Mouse (Mus musculus): ENCODE results near the gene H2bfm.
A peak's percentile ranks its signal among the peaks of the same experiment; 100 is the strongest.
"Not testable (repeated sequence)": the region's sequence is repeated elsewhere in the genome, so short reads cannot be mapped to it uniquely, and the experiment has no call there.

Gene H2bfm

DNA sequence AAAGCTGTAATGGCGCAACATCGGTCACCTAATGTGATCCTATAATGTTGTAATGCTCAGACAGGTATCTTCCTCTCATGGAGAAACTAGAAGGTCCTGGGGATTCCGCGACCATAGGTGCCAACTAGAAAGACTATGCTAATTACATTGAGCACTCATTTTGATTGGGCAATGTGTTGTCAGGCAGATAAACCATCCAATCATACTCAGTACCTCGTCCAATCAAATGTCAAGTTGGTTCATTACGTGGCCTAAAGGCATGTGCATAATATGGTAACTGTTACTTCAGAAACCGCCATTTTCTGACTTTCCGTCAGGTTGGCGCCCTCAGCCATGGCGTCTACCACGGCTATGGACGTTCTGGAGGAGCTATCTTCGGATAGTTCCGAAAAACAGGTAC lies at the start of gene H2bfm:
H2bfm (plus strand) TSS at position 295 of the 400 bp plus-strand sequence.
- DNase-seq: no peak

DNA sequence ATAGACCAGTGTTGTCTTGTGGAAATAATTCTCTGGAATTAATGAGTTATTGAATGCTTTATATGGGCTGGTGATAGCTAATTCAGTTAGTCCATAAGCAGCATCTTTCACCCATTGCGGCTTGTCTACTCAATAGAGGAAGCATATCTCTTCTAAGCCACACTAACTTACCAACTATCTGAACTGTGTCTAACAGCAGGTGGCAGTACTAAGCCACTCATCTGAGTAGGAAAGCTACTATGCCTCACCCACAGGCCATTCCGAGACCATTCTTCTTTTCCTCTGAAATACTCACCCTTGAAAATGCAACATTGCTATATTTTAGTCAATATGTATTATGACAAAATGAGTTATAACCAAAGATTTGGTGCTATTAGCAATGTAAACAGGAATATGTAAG lies 31.4 kb upstream of the H2bfm start:
- DNase-seq: no peak

DNA sequence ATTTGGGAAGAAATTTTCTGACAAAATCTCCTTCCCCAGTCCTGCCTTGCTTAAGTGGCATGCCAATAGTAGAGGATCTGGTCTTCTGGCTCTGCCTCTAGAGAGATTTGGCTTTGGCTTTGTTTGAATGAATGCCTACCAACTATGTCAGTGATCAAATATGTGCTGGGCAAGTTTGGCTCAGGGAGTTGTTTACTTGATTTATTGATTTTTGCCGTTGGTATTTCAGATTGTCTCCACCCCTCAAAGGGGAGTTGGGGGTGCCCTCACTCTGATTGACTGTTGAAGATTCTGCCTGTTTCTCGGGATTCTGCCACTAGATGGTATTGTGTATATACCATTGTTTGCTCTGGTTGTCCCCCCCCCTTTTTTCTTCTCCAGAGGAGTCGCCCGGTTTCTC lies 22.8 kb upstream of the H2bfm start:
- DNase-seq: no peak

- no peak for DNase-seq
Measured at GRCm38 (mm10) chrX:136925863-136926262, 1.3 kb upstream of the H2bfm start.

- DNase-seq: no peak
Measured at GRCm38 (mm10) chrX:136937985-136938384, 10.9 kb downstream of the H2bfm start.

DNA sequence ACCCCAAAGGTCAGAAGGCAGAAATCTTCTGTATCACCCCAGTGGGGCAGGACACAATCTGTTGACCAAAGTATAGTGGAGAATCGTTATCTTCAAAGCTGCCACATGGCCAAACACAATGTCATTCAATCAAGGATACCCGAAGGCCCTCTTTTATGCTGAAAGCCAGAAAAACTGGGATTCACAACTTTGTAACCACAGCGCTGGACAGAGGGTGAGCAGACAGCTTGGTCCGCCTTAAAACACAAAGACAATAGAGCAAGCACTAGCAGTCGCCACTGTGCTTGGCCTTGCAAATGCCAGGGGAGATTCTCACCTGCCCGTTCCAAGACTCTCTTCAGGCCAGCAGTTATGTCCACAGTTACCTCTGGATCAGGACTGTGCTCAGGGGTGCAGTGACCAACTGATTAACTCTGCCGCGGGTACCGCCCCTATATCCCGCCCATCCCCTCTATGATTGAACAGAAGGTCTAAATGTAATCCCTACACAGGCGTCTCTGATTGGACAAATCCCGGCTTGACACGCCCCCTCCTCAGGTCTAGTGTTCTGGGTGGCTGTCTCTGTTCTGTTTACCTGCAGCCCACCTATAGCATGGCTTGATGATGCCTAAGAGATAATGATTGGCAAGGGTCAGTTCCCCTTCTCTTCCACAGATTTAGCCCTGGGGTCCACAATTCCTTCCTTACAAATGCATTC lies 30.6 kb downstream of the H2bfm start:
- DNase-seq: peak; percentile 41

GRCm38 (mm10) chrX:136958300-136958699 lies 31.2 kb downstream of the H2bfm start:
- not testable (repeated sequence) for DNase-seq

GRCm38 (mm10) chrX:136959688-136960087 lies 32.6 kb downstream of the H2bfm start:
- peak; percentile 17 for DNase-seq

- not testable (repeated sequence) for DNase-seq
Measured at GRCm38 (mm10) chrX:136975397-136975796, 48.3 kb downstream of the H2bfm start, which contains the start of gene Tmsb15b2. Gene Tmsb15b2, minus strand, starts transcription at chrX:136975497.

- peak; percentile 76 for DNase-seq
Measured at GRCm38 (mm10) chrX:136976424-136977084, 49.4 kb downstream of the H2bfm start, which contains the start of the genes Tmsb15l and Tmsb15b1. Gene Tmsb15l, minus strand, starts transcription at chrX:136976869. Gene Tmsb15b1, minus strand, starts transcription at chrX:136976874.

Data from thymus, postnatal 4 days (tissue).